Mouse (Mus musculus): ENCODE results near the gene Rubcn. TPM values are rescaled to one million over a fixed set of nuclear protein-coding genes. Genes with fewer than 3 reads are reported as not detected.

Rubcn gene
- polyA plus RNA-seq, 1 experiment: 50.3 TPM

Other genes with a start within 250 kb of the Rubcn start
- gene Tnk2, start 233.9 kb downstream of the Rubcn start, polyA plus RNA-seq (2012; rRNA removed): 93.2 and 108 TPM in 2 replicates
- 1.4 and 1.8 TPM in 2 replicates for gene Muc4, start 141.9 kb downstream of the Rubcn start, polyA plus RNA-seq (2012; rRNA removed)
- gene Muc20, start 80.3 kb downstream of the Rubcn start, polyA plus RNA-seq (2012; rRNA removed): 8.6 and 11.0 TPM in 2 replicates
- gene Smbd1, start 67.3 kb downstream of the Rubcn start, polyA plus RNA-seq (2012; rRNA removed): 26.6 and 32.6 TPM in 2 replicates
- gene Fyttd1, start 266 bp downstream of the Rubcn start, polyA plus RNA-seq (2012; rRNA removed): 17.1 and 18.7 TPM in 2 replicates
- gene Lrch3, start 36.3 kb upstream of the Rubcn start, polyA plus RNA-seq (2012; rRNA removed): 29.9 and 30.0 TPM in 2 replicates
- 0.63 and 0.81 TPM in 2 replicates for gene Iqcg, start 178.5 kb upstream of the Rubcn start, polyA plus RNA-seq (2012; rRNA removed)
- gene Rpl35a, start 178.7 kb upstream of the Rubcn start, polyA plus RNA-seq (2012; rRNA removed): 364 and 454 TPM in 2 replicates
- gene Lmln, start 184.8 kb upstream of the Rubcn start, polyA plus RNA-seq (2012; rRNA removed): 3.5 and 6.1 TPM in 2 replicates